Mouse (Mus musculus) ovary, postnatal 36 days (tissue): ENCODE data around the gene Rbm15b.

Experiments used
- DNase-seq: peaks from one replicate; pipeline ENCODE4 v3.0.0; 2022; ENCODE audit warnings: low spot score, mixed read lengths

Rbm15b gene

DNA sequence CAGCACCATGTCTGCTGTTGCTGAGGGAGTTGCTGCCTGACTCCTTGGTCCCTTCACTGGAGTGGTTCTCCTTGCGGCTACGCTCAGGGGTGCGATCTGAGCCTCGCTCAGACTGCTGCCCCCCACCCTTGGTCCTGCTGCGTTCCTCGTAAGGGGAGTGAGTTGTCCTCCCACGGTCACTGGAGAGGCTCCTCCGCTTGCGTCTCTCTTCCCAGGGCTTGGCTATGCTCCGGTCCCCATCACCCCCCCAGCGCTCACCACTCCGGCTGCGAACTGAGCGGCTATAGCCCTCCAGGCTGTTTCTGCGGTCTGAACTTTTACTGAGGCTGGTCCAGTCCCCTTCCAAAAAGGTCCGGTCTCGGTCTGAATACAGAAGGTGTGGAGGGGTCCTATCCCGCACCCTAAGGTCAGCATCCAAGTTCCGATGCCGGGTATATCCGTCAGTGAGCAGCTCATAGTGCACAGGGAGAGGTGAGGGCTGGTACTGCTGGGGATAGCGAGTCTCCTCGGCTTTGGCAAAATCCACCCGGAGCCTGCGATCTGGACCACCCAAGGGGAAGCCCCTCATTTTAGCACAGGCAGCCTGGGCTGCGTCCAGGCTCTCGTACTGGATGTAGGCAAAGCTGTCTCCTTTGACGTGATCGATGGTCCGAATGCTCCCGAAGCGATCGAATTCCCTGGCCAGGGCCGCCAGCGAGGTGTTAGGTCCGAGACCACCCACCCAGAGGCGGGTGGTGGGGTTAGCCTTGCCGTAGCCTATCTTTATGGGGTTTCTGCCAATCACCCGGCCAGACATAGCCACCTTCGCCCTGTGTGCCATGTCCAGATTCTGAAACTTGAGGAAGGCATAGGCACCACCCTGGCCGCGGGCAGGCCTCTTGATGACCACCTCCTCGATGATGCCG is 2.0 kb downstream of the Rbm15b start:
- peak; percentile 18 for DNase-seq

DNA sequence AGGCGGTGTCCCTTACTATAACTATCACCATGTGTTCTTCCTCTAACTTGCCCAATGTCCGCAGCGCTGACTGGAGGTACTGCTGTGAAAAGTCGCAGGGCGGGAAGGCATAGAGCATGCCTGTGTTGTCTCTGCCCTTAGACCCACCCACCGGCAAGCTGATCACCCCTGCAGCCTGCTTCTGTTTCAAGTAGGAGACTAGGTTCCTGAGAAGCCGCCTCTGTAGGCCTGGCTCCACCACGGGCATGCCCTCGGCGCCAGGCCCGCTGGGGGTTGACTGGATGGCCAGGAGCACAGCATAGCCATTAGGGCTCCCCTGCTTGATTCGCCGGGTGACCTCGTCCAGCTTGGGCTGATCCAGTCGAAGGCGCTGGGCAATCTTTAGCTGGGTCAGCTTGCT is 2.9 kb downstream of the Rbm15b start:
- DNase-seq: peak; percentile 44

DNA sequence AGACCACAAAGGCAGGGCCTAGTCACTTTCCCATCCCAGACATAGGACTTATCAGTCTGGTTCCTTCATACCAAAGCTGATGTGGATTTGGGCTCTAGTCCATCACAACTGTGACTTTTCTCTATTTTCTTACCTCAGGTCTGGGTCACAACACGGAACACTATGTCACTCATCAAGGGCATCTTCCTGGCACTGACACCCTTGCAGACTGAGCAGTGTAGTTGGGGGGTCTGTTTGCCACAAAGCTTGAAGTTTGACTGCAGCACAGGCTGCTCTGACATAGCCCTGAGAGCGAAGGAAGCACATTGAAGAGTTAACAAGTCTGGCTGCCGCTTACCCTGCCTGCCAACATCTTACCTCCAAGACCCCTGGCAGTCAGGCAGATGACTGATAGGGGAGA is 4.1 kb downstream of the Rbm15b start:
- no peak for DNase-seq

DNA sequence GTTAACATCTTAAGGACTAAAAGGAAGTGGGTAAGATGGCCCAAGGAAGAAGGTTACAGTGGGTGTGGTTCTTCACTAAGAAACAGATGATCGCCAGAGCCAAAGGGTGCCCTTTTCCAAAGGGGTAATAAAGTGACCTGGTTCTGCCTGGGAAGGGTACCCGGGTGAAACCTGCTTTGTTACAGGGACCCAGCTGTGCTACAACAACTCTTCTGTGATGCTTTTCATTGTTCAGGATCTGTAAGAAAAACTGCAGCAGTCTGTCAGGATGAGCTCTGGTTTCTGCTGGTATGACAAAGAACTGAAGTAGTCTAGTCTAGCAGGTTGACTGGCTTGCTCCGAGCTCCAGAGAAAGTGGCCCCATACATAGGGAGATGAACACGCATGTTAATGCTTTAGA is 5.1 kb downstream of the Rbm15b start:
- DNase-seq: no peak

DNA sequence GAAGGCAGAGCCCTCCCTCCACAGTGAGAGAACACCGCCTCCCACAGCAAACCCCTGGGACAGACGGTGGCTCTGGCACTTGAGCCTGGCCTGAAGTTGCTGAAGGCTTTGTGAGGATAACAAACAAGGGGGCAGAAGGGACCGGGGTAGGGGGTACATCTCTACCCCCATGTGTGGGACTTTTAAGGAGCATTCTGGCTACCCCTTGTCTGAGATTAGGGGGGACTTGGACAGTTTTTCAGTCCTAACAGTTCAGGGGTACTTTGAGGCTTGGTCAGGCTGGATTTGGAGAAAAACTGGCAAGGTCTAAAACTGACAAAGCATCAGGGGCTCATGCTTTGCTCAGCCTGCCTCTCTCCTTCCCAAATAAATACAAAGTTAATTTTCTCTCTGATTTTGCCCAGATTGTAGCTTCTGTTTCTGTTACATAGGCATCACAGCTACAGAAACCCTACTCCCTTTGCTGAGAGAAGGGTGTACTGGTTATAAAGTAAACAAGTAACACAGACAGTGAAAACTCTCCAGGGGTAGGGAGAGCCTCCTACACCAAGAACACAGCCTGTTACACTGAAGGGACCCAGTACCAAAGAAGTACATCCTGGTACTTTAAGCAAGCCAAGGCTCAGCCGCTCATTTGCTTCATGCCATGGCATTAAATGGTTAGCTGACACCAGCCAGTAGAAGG is 6.0 kb downstream of the Rbm15b start:
- DNase-seq: no peak

DNA sequence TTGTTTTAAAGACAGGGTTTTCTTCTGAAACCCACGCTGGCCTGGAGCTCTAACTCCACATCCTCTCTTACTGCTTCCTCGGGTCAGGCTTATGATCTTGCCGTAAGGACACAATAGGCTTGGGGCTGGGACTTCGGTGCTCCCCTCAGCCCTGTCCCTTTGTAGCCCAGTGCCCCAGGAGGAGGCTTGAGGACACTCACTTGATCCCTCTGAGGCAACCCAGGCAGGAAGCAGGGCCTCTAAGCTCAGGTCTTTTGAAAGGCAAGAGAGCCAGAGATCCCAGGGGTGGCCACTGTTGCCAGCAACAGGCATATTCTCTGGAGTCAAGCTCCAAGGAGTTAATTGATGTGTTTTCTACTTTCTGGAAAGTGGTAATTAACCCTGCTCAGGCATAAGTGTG is 7.8 kb downstream of the Rbm15b start:
- no peak for DNase-seq

DNA sequence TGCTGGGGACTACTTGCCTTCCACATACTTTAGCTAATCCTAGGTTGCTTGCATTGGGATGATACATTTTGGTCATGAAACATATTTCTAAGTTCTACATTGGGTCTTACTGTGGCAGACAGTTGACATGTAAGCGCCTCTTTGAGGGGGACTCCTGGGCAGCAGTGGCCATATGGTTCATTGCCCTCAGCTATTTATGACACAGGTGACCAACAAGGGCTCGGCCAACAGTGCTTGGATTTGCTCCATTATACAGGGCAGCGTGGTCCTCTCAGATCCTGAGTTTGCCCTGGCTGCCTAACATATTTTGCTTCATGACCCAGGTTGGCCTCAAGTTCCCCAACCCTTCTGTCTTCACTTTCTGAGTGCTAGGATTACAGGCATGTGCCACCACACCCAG is 10.6 kb downstream of the Rbm15b start:
- no peak for DNase-seq

DNA sequence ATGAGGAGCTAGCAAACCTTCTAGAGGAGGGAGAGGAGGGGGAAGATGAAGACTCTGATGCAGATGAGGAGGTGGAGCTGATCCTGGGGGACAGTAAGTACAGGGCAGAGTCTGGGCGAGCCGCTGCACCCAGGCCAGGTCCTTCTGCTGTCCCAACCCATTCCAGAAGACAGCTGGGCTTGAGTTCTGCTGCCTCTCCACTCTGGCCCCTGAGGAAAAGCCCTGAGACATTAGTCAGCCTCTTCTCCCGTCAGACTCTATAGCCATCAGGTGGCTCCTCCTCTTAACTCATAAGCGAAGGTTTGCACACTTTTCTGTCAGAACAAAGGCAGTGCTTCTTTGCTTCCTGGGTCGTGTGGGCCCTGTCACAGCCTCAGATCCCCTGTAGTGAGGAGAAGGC is 13.0 kb downstream of the Rbm15b start:
- DNase-seq: no peak

DNA sequence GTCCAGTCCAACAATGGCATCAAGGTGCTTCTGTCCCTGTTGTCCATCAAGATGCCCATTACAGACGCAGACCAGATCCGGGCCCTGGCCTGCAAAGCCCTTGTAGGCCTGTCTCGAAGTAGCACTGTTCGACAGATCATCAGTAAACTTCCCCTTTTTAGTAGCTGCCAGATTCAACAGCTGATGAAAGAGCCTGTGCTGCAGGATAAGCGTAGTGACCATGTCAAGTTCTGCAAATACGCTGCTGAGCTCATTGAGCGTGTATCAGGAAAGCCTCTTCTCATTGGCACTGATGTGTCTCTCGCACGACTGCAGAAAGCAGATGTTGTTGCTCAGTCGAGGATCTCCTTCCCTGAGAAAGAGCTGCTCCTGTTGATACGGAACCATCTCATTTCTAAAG is 29.2 kb downstream of the Rbm15b start:
- no peak for DNase-seq

DNA sequence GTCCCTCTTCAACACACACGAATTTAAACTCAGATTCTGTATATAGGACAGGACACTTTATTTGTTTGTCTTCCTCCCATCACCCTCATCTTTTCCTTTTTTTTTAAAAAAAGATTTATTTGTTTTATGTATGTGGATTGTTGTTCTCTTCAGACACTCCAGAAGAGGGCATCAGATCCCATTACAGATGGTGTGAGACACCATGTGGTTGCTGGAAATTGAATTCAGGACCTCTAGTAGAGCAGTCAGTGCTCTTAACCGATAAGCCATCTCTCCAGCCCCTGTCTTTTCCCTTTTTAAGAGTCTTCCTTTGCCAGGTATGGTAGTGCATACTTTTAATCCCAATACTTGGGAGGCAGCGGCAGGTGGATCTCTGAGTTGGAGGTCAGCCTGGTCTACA is 30.6 kb downstream of the Rbm15b start:
- no peak for DNase-seq

DNA sequence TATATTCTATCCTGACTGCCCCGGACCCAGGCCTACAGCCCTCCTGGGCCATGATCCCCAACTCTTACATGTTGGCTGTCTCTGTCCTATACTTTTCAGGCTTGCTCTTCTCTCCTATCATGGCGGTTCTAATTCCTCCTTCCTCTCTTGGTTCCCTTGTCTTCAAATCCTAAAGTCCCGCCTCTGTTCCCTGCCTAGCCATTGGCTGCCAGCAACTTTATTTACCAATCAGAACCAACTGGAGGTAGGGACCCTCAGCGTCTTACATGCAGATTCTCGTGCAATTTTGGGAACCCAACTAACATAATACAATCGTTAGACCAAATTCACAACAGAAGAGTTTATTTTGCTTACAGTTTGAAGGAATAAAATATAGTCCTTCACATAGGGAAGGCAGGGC is 44.4 kb downstream of the Rbm15b start:
- no peak for DNase-seq

DNA sequence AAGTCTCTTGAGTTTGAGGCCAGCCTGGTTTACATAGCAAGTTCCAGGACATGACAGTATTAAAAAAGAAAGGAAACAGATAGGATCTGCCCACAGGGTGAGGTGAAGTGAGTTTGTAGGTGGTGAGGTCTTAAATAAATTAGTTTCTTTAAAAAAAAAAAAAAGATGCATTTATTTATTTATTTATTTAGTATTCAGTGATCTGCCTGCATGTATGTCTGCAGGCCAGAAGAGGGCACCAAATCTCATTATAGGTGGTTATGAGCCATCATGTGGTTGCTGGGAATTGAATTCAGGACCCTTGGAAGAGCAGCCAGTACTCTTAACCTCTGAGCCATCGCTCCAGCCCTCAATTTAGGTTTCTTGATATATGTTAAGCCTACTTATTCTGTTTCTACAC is 46.7 kb downstream of the Rbm15b start:
- no peak for DNase-seq
